Mouse (Mus musculus): Measurements from ENCODE around the gene Pla2g6. TPM values are rescaled to one million over a fixed set of nuclear protein-coding genes. Genes with fewer than 3 reads are reported as not detected.

Pla2g6 gene
- polyA plus RNA-seq, 1 experiment from 2014 or later = 22.4 TPM

DNA sequence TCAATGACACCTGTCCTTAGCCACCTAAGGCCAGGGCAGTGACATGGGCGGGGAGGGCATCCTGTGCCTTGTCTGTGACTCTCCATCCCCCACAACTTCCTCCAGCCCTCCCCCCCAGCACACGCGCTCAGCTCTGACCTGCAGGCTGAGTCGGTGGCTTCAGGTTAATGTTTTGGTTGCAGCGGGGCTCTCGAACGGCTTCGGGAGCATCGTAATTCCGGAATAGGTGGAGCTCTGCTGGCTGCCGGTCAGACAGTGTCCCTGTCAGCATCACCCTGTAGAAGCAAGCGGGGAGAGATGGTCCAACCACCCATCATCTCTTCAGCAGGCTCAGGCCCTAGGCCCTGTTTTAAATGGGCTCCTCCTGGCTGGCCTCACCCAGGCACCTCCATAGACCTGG, 38.7 kb downstream of the Pla2g6 start:
- H3K9ac ChIP-seq (ENCODE audit: low read length) = no peak overlapping the region
- no peaks in the 10 kb centered on the region for H3K27me3 ChIP-seq (ENCODE audit: control insufficient read depth, insufficient read depth, low read depth, low read length)
- H3K9me3 ChIP-seq (ENCODE audit: control insufficient read depth, low read length) = no peaks in the 10 kb centered on the region
- WGBS = 76% methylated on average over 12 of the region's 12 CpGs
- H3K36me3 ChIP-seq (ENCODE audit: control insufficient read depth, insufficient read depth, low read length) = no peaks in the 10 kb centered on the region; the same call in 1 of the 2 replicates
- no peak overlapping the region for H3K4me2 ChIP-seq (ENCODE audit: low read depth, low read length)
- ATAC-seq (ENCODE audit: low read depth) = no peak
- no peak overlapping the region for H3K4me3 ChIP-seq (ENCODE audit: low read length)
- H3K27ac ChIP-seq (ENCODE audit: low read length) = no peak overlapping the region
- 0 out of 2 replicates have a peak, but pooled peaks cover 4% of the 10 kb centered on the region for H3K4me1 ChIP-seq (replicated peaks; ENCODE audit: control insufficient read depth, insufficient read depth, low read length)

GRCm38 (mm10) chr15:79288387-79288786, 39.8 kb downstream of the Pla2g6 start:
- H3K27me3 ChIP-seq (ENCODE audit: control insufficient read depth, insufficient read depth, low read depth, low read length) = no peaks in the 10 kb centered on the region
- H3K4me1 ChIP-seq (replicated peaks; ENCODE audit: control insufficient read depth, insufficient read depth, low read length) = 0 out of 2 replicates have a peak, but pooled peaks cover 4% of the 10 kb centered on the region
- no peak overlapping the region for H3K4me2 ChIP-seq (ENCODE audit: low read depth, low read length)
- no peaks in the 10 kb centered on the region; the same call in 1 of the 2 replicates for H3K36me3 ChIP-seq (ENCODE audit: control insufficient read depth, insufficient read depth, low read length)
- WGBS = 83% methylated on average over 3 of the region's 3 CpGs
- no peaks in the 10 kb centered on the region for H3K9me3 ChIP-seq (ENCODE audit: control insufficient read depth, low read length)
- H3K4me3 ChIP-seq (ENCODE audit: low read length) = no peak overlapping the region
- no peak overlapping the region for H3K9ac ChIP-seq (ENCODE audit: low read length)
- ATAC-seq (ENCODE audit: low read depth) = no peak
- H3K27ac ChIP-seq (ENCODE audit: low read length) = no peak overlapping the region

GRCm38 (mm10) chr15:79287091-79287490, 41.1 kb downstream of the Pla2g6 start:
- H3K36me3 ChIP-seq (ENCODE audit: control insufficient read depth, insufficient read depth, low read length) = no peaks in the 10 kb centered on the region; the same call in 1 of the 2 replicates
- H3K27me3 ChIP-seq (ENCODE audit: control insufficient read depth, insufficient read depth, low read depth, low read length) = no peaks in the 10 kb centered on the region
- H3K4me2 ChIP-seq (ENCODE audit: low read depth, low read length) = no peak overlapping the region
- H3K27ac ChIP-seq (ENCODE audit: low read length) = no peak overlapping the region
- WGBS = 85% methylated on average over 7 of the region's 7 CpGs
- 0 out of 2 replicates have a peak, but pooled peaks cover 4% of the 10 kb centered on the region for H3K4me1 ChIP-seq (replicated peaks; ENCODE audit: control insufficient read depth, insufficient read depth, low read length)
- H3K9ac ChIP-seq (ENCODE audit: low read length) = no peak overlapping the region
- H3K4me3 ChIP-seq (ENCODE audit: low read length) = no peak overlapping the region
- no peak for ATAC-seq (ENCODE audit: low read depth)
- H3K9me3 ChIP-seq (ENCODE audit: control insufficient read depth, low read length) = no peaks in the 10 kb centered on the region

GRCm38 (mm10) chr15:79286141-79286540, 42.0 kb downstream of the Pla2g6 start:
- Histone ChIP-seq H3K4me1 (replicated peaks; ENCODE audit: control insufficient read depth, insufficient read depth, low read length) (peaks cover 8% of the 10 kb centered on the region; the same call in 1 of the 2 replicates), H3K9ac (ENCODE audit: low read length) (no peak overlapping the region), H3K9me3 (ENCODE audit: control insufficient read depth, low read length) (no peaks in the 10 kb centered on the region), H3K4me2 (ENCODE audit: low read depth, low read length) (no peak overlapping the region), H3K27me3 (ENCODE audit: control insufficient read depth, insufficient read depth, low read depth, low read length) (no peaks in the 10 kb centered on the region), H3K4me3 (ENCODE audit: low read length) (no peak overlapping the region), H3K36me3 (ENCODE audit: control insufficient read depth, insufficient read depth, low read length) (no peaks in the 10 kb centered on the region; the same call in 1 of the 2 replicates), H3K27ac (ENCODE audit: low read length) (no peak overlapping the region)
- WGBS = 79% methylated on average over 7 of the region's 7 CpGs
- ATAC-seq (ENCODE audit: low read depth) = no peak

- Histone ChIP-seq H3K4me3 (ENCODE audit: low read length) (no peak within 1 kb of the TSS), H3K27ac (ENCODE audit: low read length) (no peak within 1 kb of the TSS), H3K27me3 (ENCODE audit: control insufficient read depth, insufficient read depth, low read depth, low read length) (no peaks in the 10 kb centered on the region), H3K9ac (ENCODE audit: low read length) (0 out of 2 replicates have a peak within 1 kb of the TSS, but pooled peaks have one; percentile 37), H3K4me1 (replicated peaks; ENCODE audit: control insufficient read depth, insufficient read depth, low read length) (peaks cover 8% of the 10 kb centered on the region; the same call in 1 of the 2 replicates), H3K9me3 (ENCODE audit: control insufficient read depth, low read length) (no peaks in the 10 kb centered on the region), H3K4me2 (ENCODE audit: low read depth, low read length) (no peak within 1 kb of the TSS), H3K36me3 (ENCODE audit: control insufficient read depth, insufficient read depth, low read length) (no peaks in the 10 kb centered on the region)
- 0 out of 2 replicates have a peak, but pooled peaks have one; percentile 11 for ATAC-seq (ENCODE audit: low read depth)
- 55% methylated on average over 10 of the region's 10 CpGs for WGBS
These were observed 42.8 kb downstream of the Pla2g6 start, which contains the start of gene Baiap2l2 for GRCm38 (mm10) chr15:79285399-79285798. Baiap2l2 (minus strand) TSS chr15:79285537.

DNA sequence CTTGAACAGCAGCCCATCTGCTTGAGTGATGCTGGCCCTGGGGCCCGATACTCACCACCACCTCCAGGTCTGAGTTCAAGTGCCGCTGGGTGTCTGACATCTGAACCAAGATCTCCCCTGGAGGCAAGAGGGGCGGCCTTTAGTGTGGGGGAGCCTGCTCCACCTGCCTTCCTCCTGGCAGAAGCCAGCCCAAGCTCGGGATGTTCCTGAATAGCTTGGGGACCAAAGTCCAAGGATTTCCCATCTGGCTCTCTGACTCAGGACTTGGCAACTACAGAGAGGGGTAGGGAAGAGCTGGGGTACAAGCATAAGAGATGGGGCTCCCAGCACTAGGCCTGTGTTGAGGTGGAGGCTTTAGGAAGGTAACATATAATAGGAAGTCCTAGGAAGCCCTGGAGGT, 44.8 kb downstream of the Pla2g6 start:
- H3K4me2 ChIP-seq (ENCODE audit: low read depth, low read length) = no peak overlapping the region
- no peak overlapping the region for H3K27ac ChIP-seq (ENCODE audit: low read length)
- H3K36me3 ChIP-seq (ENCODE audit: control insufficient read depth, insufficient read depth, low read length) = no peaks in the 10 kb centered on the region
- no peak for ATAC-seq (ENCODE audit: low read depth)
- H3K27me3 ChIP-seq (ENCODE audit: control insufficient read depth, insufficient read depth, low read depth, low read length) = no peaks in the 10 kb centered on the region
- no peak overlapping the region for H3K9ac ChIP-seq (ENCODE audit: low read length)
- peaks cover 8% of the 10 kb centered on the region; the same call in 1 of the 2 replicates for H3K4me1 ChIP-seq (replicated peaks; ENCODE audit: control insufficient read depth, insufficient read depth, low read length)
- H3K9me3 ChIP-seq (ENCODE audit: control insufficient read depth, low read length) = no peaks in the 10 kb centered on the region
- no peak overlapping the region for H3K4me3 ChIP-seq (ENCODE audit: low read length)
- WGBS = 75% methylated on average over 4 of the region's 4 CpGs

GRCm38 (mm10) chr15:79282434-79282833, 45.8 kb downstream of the Pla2g6 start:
- Histone ChIP-seq H3K9ac (ENCODE audit: low read length) (no peak overlapping the region), H3K4me2 (ENCODE audit: low read depth, low read length) (no peak overlapping the region), H3K27ac (ENCODE audit: low read length) (peak overlapping the region; percentile 30; the same call in 1 of the 2 replicates), H3K9me3 (ENCODE audit: control insufficient read depth, low read length) (no peaks in the 10 kb centered on the region), H3K27me3 (ENCODE audit: control insufficient read depth, insufficient read depth, low read depth, low read length) (no peaks in the 10 kb centered on the region), H3K4me1 (replicated peaks; ENCODE audit: control insufficient read depth, insufficient read depth, low read length) (peaks cover 8% of the 10 kb centered on the region; the same call in 1 of the 2 replicates), H3K4me3 (ENCODE audit: low read length) (no peak overlapping the region), H3K36me3 (ENCODE audit: control insufficient read depth, insufficient read depth, low read length) (no peaks in the 10 kb centered on the region)
- ATAC-seq (ENCODE audit: low read depth) = no peak
- WGBS = 69% methylated on average over 5 of the region's 5 CpGs

DNA sequence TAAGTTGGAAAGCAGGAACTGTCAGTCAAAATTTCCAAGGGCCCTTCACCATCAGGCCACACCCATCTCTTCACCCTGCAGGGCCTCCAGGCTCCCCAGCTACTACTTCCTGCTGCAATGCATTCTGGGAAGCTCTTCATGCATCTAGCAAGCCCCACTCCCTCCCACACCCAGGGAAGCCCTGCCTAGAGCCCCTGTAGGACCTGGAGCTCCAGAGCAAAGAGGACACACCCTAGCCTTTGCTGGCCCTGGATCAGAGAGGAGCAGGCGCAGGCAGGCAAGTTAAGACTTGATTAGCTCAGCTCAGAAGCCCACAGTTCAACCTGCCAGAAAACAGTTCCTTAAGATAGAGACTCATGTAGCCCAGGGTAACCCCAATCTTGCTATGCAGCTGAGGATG, 46.8 kb downstream of the Pla2g6 start:
- H3K9me3 ChIP-seq (ENCODE audit: control insufficient read depth, low read length) = no peaks in the 10 kb centered on the region
- peak overlapping the region; percentile 92 for H3K27ac ChIP-seq (ENCODE audit: low read length)
- no peaks in the 10 kb centered on the region for H3K36me3 ChIP-seq (ENCODE audit: control insufficient read depth, insufficient read depth, low read length)
- peak; percentile 89 for ATAC-seq (ENCODE audit: low read depth)
- H3K4me3 ChIP-seq (ENCODE audit: low read length) = no peak overlapping the region
- no peaks in the 10 kb centered on the region for H3K27me3 ChIP-seq (ENCODE audit: control insufficient read depth, insufficient read depth, low read depth, low read length)
- H3K9ac ChIP-seq (ENCODE audit: low read length) = no peak overlapping the region; the same call in 1 of the 2 replicates
- 59% methylated on average over 1 of the region's 1 CpGs for WGBS
- no peak overlapping the region for H3K4me2 ChIP-seq (ENCODE audit: low read depth, low read length)
- H3K4me1 ChIP-seq (replicated peaks; ENCODE audit: control insufficient read depth, insufficient read depth, low read length) = peaks cover 8% of the 10 kb centered on the region; the same call in 1 of the 2 replicates

GRCm38 (mm10) chr15:79280850-79281249, 47.3 kb downstream of the Pla2g6 start:
- Histone ChIP-seq H3K27ac (ENCODE audit: low read length) (peak overlapping the region; percentile 79), H3K4me2 (ENCODE audit: low read depth, low read length) (no peak overlapping the region), H3K27me3 (ENCODE audit: control insufficient read depth, insufficient read depth, low read depth, low read length) (no peaks in the 10 kb centered on the region), H3K9me3 (ENCODE audit: control insufficient read depth, low read length) (no peaks in the 10 kb centered on the region), H3K4me1 (replicated peaks; ENCODE audit: control insufficient read depth, insufficient read depth, low read length) (peaks cover 8% of the 10 kb centered on the region; the same call in 1 of the 2 replicates), H3K4me3 (ENCODE audit: low read length) (no peak overlapping the region), H3K9ac (ENCODE audit: low read length) (no peak overlapping the region), H3K36me3 (ENCODE audit: control insufficient read depth, insufficient read depth, low read length) (no peaks in the 10 kb centered on the region)
- 39% methylated on average over 5 of the region's 5 CpGs for WGBS
- ATAC-seq (ENCODE audit: low read depth) = peak; percentile 46
